Mouse (Mus musculus) monocyte, adult 2 months (primary cell): ENCODE data around the gene Tmem51.

Experiments
- DNase-seq, 2 experiments: peaks; one replicate each; pipeline ENCODE4 v3.0.0; 2022; ENCODE audit warnings: low spot score in 2 of 2, low read depth in 1 of 2

Gene Tmem51

GRCm38 (mm10) chr4:142081631-142082283, 2.3 kb downstream of the Tmem51 start:
- DNase-seq, result peak; percentile 51 to 77

GRCm38 (mm10) chr4:142080901-142081630, 3.0 kb downstream of the Tmem51 start:
- DNase-seq, result no peak

GRCm38 (mm10) chr4:142080487-142080767, 3.7 kb downstream of the Tmem51 start:
- no peak for DNase-seq

- DNase-seq, result peak in 1 of 2 experiments; percentile 71
Observed at GRCm38 (mm10) chr4:142079629-142080486, 4.2 kb downstream of the Tmem51 start.

- DNase-seq, result no peak
Observed at GRCm38 (mm10) chr4:142077572-142078271, 6.4 kb downstream of the Tmem51 start.

GRCm38 (mm10) chr4:142076883-142077282, 7.2 kb downstream of the Tmem51 start:
- no peak for DNase-seq

GRCm38 (mm10) chr4:142075931-142076330, 8.2 kb downstream of the Tmem51 start:
- DNase-seq, result no peak

GRCm38 (mm10) chr4:142074060-142074732, 9.9 kb downstream of the Tmem51 start:
- no peak for DNase-seq

- DNase-seq, result no peak
Observed at GRCm38 (mm10) chr4:142071243-142071991, 12.7 kb downstream of the Tmem51 start.

- peak in 1 of 2 experiments; percentile 57 for DNase-seq
Observed at GRCm38 (mm10) chr4:142070840-142071239, 13.3 kb downstream of the Tmem51 start.

- DNase-seq, result no peak
Observed at GRCm38 (mm10) chr4:142068899-142069812, 14.9 kb downstream of the Tmem51 start.

GRCm38 (mm10) chr4:142066576-142066975, 17.5 kb downstream of the Tmem51 start:
- DNase-seq, result no peak

- no peak for DNase-seq
Observed at GRCm38 (mm10) chr4:142065835-142066234, 18.3 kb downstream of the Tmem51 start.

GRCm38 (mm10) chr4:142065270-142065669, 18.8 kb downstream of the Tmem51 start:
- no peak for DNase-seq

- no peak for DNase-seq
Observed at GRCm38 (mm10) chr4:142064582-142065228, 19.4 kb downstream of the Tmem51 start.

GRCm38 (mm10) chr4:142063057-142063534, 21.0 kb downstream of the Tmem51 start:
- peak in 1 of 2 experiments; percentile 51 for DNase-seq

- DNase-seq, result no peak
Observed at GRCm38 (mm10) chr4:142061485-142062240, 22.4 kb downstream of the Tmem51 start.
